Mouse (Mus musculus): Measurements from ENCODE around the gene Ablim2. TPM values are rescaled to one million over a fixed set of nuclear protein-coding genes. Genes with fewer than 3 reads are reported as not detected.

The Ablim2 gene
- polyA plus RNA-seq, 1 experiment, result 2.2 TPM

DNA sequence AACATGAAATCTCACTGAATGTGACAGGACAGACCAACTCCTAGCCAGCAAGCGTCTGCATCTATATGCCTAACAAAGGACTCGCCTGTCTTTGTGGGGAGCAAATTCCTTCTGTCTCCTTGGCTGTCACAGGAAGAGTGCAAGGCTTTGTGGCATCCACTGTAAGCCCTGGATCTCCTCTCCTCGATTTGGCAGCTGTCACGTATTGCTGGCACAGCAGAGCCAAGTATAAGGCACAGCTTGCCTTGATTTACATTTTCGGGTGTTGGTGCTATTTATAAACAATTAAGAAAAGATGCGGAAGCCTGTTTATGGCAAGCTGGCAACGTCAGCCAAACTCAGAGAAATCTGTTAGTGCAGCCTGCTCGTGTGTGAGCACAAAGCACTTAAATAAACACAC lies 160.7 kb downstream of the Ablim2 start:
- 75% methylated on average over 8 of the region's 8 CpGs for WGBS
- TF ChIP-seq POLR2A (IDR thresholded peaks at IDR 0.05; ENCODE audit: borderline replicate concordance, control insufficient read depth, low read depth, low read length), result no peak
- no peak for TF ChIP-seq CTCF (IDR thresholded peaks at IDR 0.05; ENCODE audit: control insufficient read depth, insufficient read depth, low read length)

GRCm38 (mm10) chr5:35920076-35920475 lies 162.4 kb downstream of the Ablim2 start:
- TF ChIP-seq POLR2A (IDR thresholded peaks at IDR 0.05; ENCODE audit: borderline replicate concordance, control insufficient read depth, low read depth, low read length) (no peak), CTCF (IDR thresholded peaks at IDR 0.05; ENCODE audit: control insufficient read depth, insufficient read depth, low read length) (no peak)
- 73% methylated on average over 4 of the region's 4 CpGs for WGBS
- no peaks in the 10 kb centered on the region for H3K4me1 ChIP-seq (ENCODE audit: control insufficient read depth, insufficient read depth, low read length)
- no peak overlapping the region for H3K4me3 ChIP-seq (replicated peaks; ENCODE audit: control insufficient read depth, low read depth, low read length)
- no peak overlapping the region for H3K27ac ChIP-seq (ENCODE audit: control insufficient read depth, insufficient read depth, low read depth, low read length, poor library complexity)

More for the DNA sequence above, 160.7 kb downstream of the Ablim2 start:
- Histone ChIP-seq H3K4me1 (ENCODE audit: control insufficient read depth, insufficient read depth, low read length) (no peaks in the 10 kb centered on the region; the same call in 1 of the 2 replicates), H3K27ac (ENCODE audit: control insufficient read depth, insufficient read depth, low read depth, low read length, poor library complexity) (no peak overlapping the region), H3K4me3 (replicated peaks; ENCODE audit: control insufficient read depth, low read depth, low read length) (no peak overlapping the region)

GRCm38 (mm10) chr5:35920557-35920956 lies 162.9 kb downstream of the Ablim2 start:
- no peak overlapping the region for H3K27ac ChIP-seq (ENCODE audit: control insufficient read depth, insufficient read depth, low read depth, low read length, poor library complexity)

GRCm38 (mm10) chr5:35921141-35921540 lies 163.5 kb downstream of the Ablim2 start:
- Histone ChIP-seq H3K27ac (ENCODE audit: control insufficient read depth, insufficient read depth, low read depth, low read length, poor library complexity) (no peak overlapping the region), H3K4me1 (ENCODE audit: control insufficient read depth, insufficient read depth, low read length) (no peaks in the 10 kb centered on the region; the same call in 1 of the 2 replicates), H3K4me3 (replicated peaks; ENCODE audit: control insufficient read depth, low read depth, low read length) (no peak overlapping the region)
- WGBS, result 78% methylated on average over 6 of the region's 6 CpGs
- no peak for TF ChIP-seq POLR2A (IDR thresholded peaks at IDR 0.05; ENCODE audit: borderline replicate concordance, control insufficient read depth, low read depth, low read length)
- no peak for TF ChIP-seq CTCF (IDR thresholded peaks at IDR 0.05; ENCODE audit: control insufficient read depth, insufficient read depth, low read length)

More at GRCm38 (mm10) chr5:35920557-35920956, 162.9 kb downstream of the Ablim2 start:
- TF ChIP-seq CTCF (IDR thresholded peaks at IDR 0.05; ENCODE audit: control insufficient read depth, insufficient read depth, low read length) (no peak), POLR2A (IDR thresholded peaks at IDR 0.05; ENCODE audit: borderline replicate concordance, control insufficient read depth, low read depth, low read length) (no peak)
- H3K4me3 ChIP-seq (replicated peaks; ENCODE audit: control insufficient read depth, low read depth, low read length), result no peak overlapping the region
- no peaks in the 10 kb centered on the region for H3K4me1 ChIP-seq (ENCODE audit: control insufficient read depth, insufficient read depth, low read length)

GRCm38 (mm10) chr5:35921595-35922254 lies 164.0 kb downstream of the Ablim2 start:
- Histone ChIP-seq H3K27ac (ENCODE audit: control insufficient read depth, insufficient read depth, low read depth, low read length, poor library complexity) (no peak overlapping the region), H3K4me1 (ENCODE audit: control insufficient read depth, insufficient read depth, low read length) (no peaks in the 10 kb centered on the region; the same call in 1 of the 2 replicates), H3K4me3 (replicated peaks; ENCODE audit: control insufficient read depth, low read depth, low read length) (no peak overlapping the region)
- 79% methylated on average over 10 of the region's 10 CpGs for whole genome bisulfite sequencing
- no peak for TF ChIP-seq POLR2A (IDR thresholded peaks at IDR 0.05; ENCODE audit: borderline replicate concordance, control insufficient read depth, low read depth, low read length)
- TF ChIP-seq CTCF (IDR thresholded peaks at IDR 0.05; ENCODE audit: control insufficient read depth, insufficient read depth, low read length), result no peak

- H3K4me3 ChIP-seq (replicated peaks; ENCODE audit: control insufficient read depth, low read depth, low read length), result no peak overlapping the region
- H3K4me1 ChIP-seq (ENCODE audit: control insufficient read depth, insufficient read depth, low read length), result no peaks in the 10 kb centered on the region; the same call in 1 of the 2 replicates
- TF ChIP-seq POLR2A (IDR thresholded peaks at IDR 0.05; ENCODE audit: borderline replicate concordance, control insufficient read depth, low read depth, low read length) (no peak), CTCF (IDR thresholded peaks at IDR 0.05; ENCODE audit: control insufficient read depth, insufficient read depth, low read length) (no peak)
- WGBS, result 77% methylated on average over 6 of the region's 6 CpGs
- H3K27ac ChIP-seq (ENCODE audit: control insufficient read depth, insufficient read depth, low read depth, low read length, poor library complexity), result no peak overlapping the region
Observed at GRCm38 (mm10) chr5:35923448-35923847, 165.8 kb downstream of the Ablim2 start.

GRCm38 (mm10) chr5:35925171-35925634 lies 167.5 kb downstream of the Ablim2 start:
- 76% methylated on average over 12 of the region's 12 CpGs for WGBS
- Histone ChIP-seq H3K4me1 (ENCODE audit: control insufficient read depth, insufficient read depth, low read length) (no peaks in the 10 kb centered on the region; the same call in 1 of the 2 replicates), H3K4me3 (replicated peaks; ENCODE audit: control insufficient read depth, low read depth, low read length) (no peak overlapping the region), H3K27ac (ENCODE audit: control insufficient read depth, insufficient read depth, low read depth, low read length, poor library complexity) (no peak overlapping the region)
- TF ChIP-seq CTCF (IDR thresholded peaks at IDR 0.05; ENCODE audit: control insufficient read depth, insufficient read depth, low read length) (no peak), POLR2A (IDR thresholded peaks at IDR 0.05; ENCODE audit: borderline replicate concordance, control insufficient read depth, low read depth, low read length) (no peak)

- TF ChIP-seq CTCF (IDR thresholded peaks at IDR 0.05; ENCODE audit: control insufficient read depth, insufficient read depth, low read length) (no peak), POLR2A (IDR thresholded peaks at IDR 0.05; ENCODE audit: borderline replicate concordance, control insufficient read depth, low read depth, low read length) (no peak)
- 81% methylated on average over 8 of the region's 8 CpGs for WGBS
- no peak overlapping the region for H3K4me3 ChIP-seq (replicated peaks; ENCODE audit: control insufficient read depth, low read depth, low read length)
- H3K4me1 ChIP-seq (ENCODE audit: control insufficient read depth, insufficient read depth, low read length), result no peaks in the 10 kb centered on the region; the same call in 1 of the 2 replicates
- H3K27ac ChIP-seq (ENCODE audit: control insufficient read depth, insufficient read depth, low read depth, low read length, poor library complexity), result no peak overlapping the region
Observed at GRCm38 (mm10) chr5:35926511-35926910, 168.8 kb downstream of the Ablim2 start.

All from bone marrow, adult 2 months (tissue).